Mouse (Mus musculus): Measurements from ENCODE around the gene Mlf1. TPM values are rescaled to one million over a fixed set of nuclear protein-coding genes. Genes with fewer than 3 reads are reported as not detected.

Mlf1 gene
- total RNA-seq, 2 experiments from 2014 or later: 0.72 to 1.6 TPM

DNA sequence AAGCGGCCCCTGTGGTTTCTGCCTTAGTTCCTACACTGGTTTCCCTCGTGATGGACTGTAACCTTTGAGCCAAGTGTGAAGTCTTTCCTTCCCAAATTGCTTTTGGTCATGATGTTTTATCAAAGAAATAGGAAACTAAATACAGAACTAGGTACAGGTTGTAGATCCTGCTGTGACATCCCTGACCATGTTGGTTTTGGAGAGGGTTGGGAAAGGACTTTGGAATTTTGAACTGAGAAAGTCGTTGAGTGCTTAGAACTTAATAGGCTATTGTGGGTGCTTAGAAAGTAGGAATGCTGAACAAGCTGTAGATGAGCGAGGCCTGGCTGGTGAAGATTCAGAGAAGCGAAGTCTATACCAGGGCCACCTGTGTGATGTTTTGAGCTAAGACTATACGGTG lies 60.1 kb downstream of the Mlf1 start:
- ATAC-seq (replicated peaks; ENCODE audit: poor library complexity, severe bottlenecking): no peak

DNA sequence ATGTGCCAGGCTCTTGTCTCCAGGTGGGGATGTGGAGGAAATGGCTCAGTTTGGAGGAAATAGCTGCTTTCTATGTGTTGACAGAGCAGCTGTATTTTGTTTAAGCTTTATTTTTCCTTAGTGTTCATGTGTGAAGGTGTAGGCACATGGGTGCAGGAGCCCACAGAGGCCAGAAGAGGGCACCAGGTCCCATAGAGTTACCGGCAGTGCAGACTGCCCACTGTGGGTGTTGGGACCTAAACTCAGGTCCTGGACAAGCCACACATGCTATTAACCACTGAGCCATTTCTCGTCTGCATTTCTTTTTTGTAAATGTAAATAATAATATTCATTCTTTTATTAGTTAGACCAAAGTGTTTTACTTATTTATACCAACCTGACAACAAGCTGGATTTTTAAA lies 73.2 kb downstream of the Mlf1 start:
- peak; percentile 56 for ATAC-seq (replicated peaks; ENCODE audit: poor library complexity, severe bottlenecking)

Other genes starting within 250 kb of the Mlf1 start
- not detected in 2 replicates for gene Gm17402, start 1.1 kb downstream of the Mlf1 start, total RNA-seq (2014; fragmentation: Nextera tagmentation)
- not detected in 2 replicates for gene Gm17402, start 1.1 kb downstream of the Mlf1 start, total RNA-seq (2017)
- 34.3 and 44.6 TPM in 2 replicates for gene Gfm1, start 56.0 kb downstream of the Mlf1 start, total RNA-seq (2014; fragmentation: Nextera tagmentation)
- 59.4 and 108 TPM in 2 replicates for gene Gfm1, start 56.0 kb downstream of the Mlf1 start, total RNA-seq (2017)
- gene Lxn, start 89.8 kb downstream of the Mlf1 start, total RNA-seq (2014; fragmentation: Nextera tagmentation): 37.1 and 43.1 TPM in 2 replicates
- 15.1 and 22.8 TPM in 2 replicates for gene Lxn, start 89.8 kb downstream of the Mlf1 start, total RNA-seq (2017)
- gene Rarres1, start 141.4 kb downstream of the Mlf1 start, total RNA-seq (2014; fragmentation: Nextera tagmentation): not detected in 2 replicates
- 0.15 and 0.26 TPM in 2 replicates for gene Rarres1, start 141.4 kb downstream of the Mlf1 start, total RNA-seq (2017)
- gene Mfsd1, start 208.6 kb downstream of the Mlf1 start, total RNA-seq (2014; fragmentation: Nextera tagmentation): 41.5 and 51.5 TPM in 2 replicates
- gene Mfsd1, start 208.6 kb downstream of the Mlf1 start, total RNA-seq (2017): 167 and 180 TPM in 2 replicates

All from granulocyte monocyte progenitor cell, adult 5-6 weeks (primary cell).